Mouse (Mus musculus) activated CD4-positive, CD25-positive, alpha-beta regulatory T cell (primary cell): ENCODE data around the gene Hist1h2ap. TPM values are rescaled to one million over a fixed set of nuclear protein-coding genes. Genes with fewer than 3 reads are reported as not detected.

ENCODE experiments used
- polyA plus RNA-seq, 2 experiments: library from polyadenylated mRNA; unstranded; fragments of 100-300 nt; shearing (Covaris generic); gene quantifications; one replicate each; pipeline ENCODE4 v1.2.1; 2017

Gene Hist1h2ap
- 100 to 1,000 TPM; 513 to 599 TPM for polyA plus RNA-seq

GRCm38 (mm10) chr13:21833461-21833860 lies at the start of gene Hist1h2ap, which contains the start of gene Hist1h2br:
Gene Hist1h2ap (minus strand): TSS chr13:21833507.
Gene Hist1h2br (plus strand): TSS chr13:21833743.

GRCm38 (mm10) chr13:21831418-21832394 lies 1.6 kb downstream of the Hist1h2ap start, which contains the start of gene Hist1h4n:
Gene Hist1h4n (minus strand): TSS chr13:21832196.

GRCm38 (mm10) chr13:21811539-21811938 lies 21.8 kb downstream of the Hist1h2ap start, which contains the start of gene Hist1h4m:
Gene Hist1h4m (plus strand): TSS chr13:21811746.

GRCm38 (mm10) chr13:21810073-21810472 lies 23.2 kb downstream of the Hist1h2ap start, which contains the start of the genes Hist1h2bq and Hist1h2ao:
Gene Hist1h2bq (minus strand): TSS chr13:21810197.
Gene Hist1h2ao (plus strand): TSS chr13:21810465.

GRCm38 (mm10) chr13:21786899-21787629 lies 46.2 kb downstream of the Hist1h2ap start, which contains the start of the genes Hist1h2an and Hist1h2bp:
Gene Hist1h2an (minus strand): TSS chr13:21787218.
Gene Hist1h2bp (plus strand): TSS chr13:21787461.

GRCm38 (mm10) chr13:21783255-21783617 lies 50.1 kb downstream of the Hist1h2ap start, which contains the start of gene Hist1h3i:
Gene Hist1h3i (minus strand): TSS chr13:21783370.

Other genes with a start within 250 kb of the Hist1h2ap start
- not detected for gene Olfr1362, start 219.5 kb downstream of the Hist1h2ap start, polyA plus RNA-seq
- not detected for gene Olfr11, start 191.0 kb downstream of the Hist1h2ap start, polyA plus RNA-seq
- not detected for gene Olfr1361, start 170.1 kb downstream of the Hist1h2ap start, polyA plus RNA-seq
- under 1 TPM in 1 of 2 experiments, not detected in 1; 0.09 TPM for gene Olfr1360, start 156.1 kb downstream of the Hist1h2ap start, polyA plus RNA-seq
- gene Olfr1359, start 135.4 kb downstream of the Hist1h2ap start, polyA plus RNA-seq, result not detected
- gene Hist1h2bl, start 117.4 kb downstream of the Hist1h2ap start, polyA plus RNA-seq, result under 1 TPM; 0.64 to 0.91 TPM
- 10 to 100 TPM in 1 of 2 experiments, 1 to 10 TPM in 1; 8.5 to 16.3 TPM for gene Hist1h2ai, start 117.1 kb downstream of the Hist1h2ap start, polyA plus RNA-seq
- 1 to 10 TPM; 3.5 to 6.8 TPM for gene Hist1h3h, start 115.8 kb downstream of the Hist1h2ap start, polyA plus RNA-seq
- gene Hist1h2bm, start 111.5 kb downstream of the Hist1h2ap start, polyA plus RNA-seq, result 1 to 10 TPM; 1.4 to 2.6 TPM
- gene Hist1h4j, start 98.4 kb downstream of the Hist1h2ap start, polyA plus RNA-seq, result 1 to 10 TPM in 1 of 2 experiments, not detected in 1; 1.2 TPM
- 10 to 100 TPM; 14.4 to 26.1 TPM for gene Hist1h4k, start 83.0 kb downstream of the Hist1h2ap start, polyA plus RNA-seq
- 1 to 10 TPM; 5.2 to 7.9 TPM for gene Hist1h2ak, start 79.7 kb downstream of the Hist1h2ap start, polyA plus RNA-seq
- gene Hist1h2bn, start 79.4 kb downstream of the Hist1h2ap start, polyA plus RNA-seq, result 1 to 10 TPM in 1 of 2 experiments, not detected in 1; 3.5 TPM
- gene Hist1h1b, start 52.9 kb downstream of the Hist1h2ap start, polyA plus RNA-seq, result 10 to 100 TPM; 12.2 to 12.7 TPM
- 1 to 10 TPM; 1.3 to 2.5 TPM for gene Hist1h3i, start 50.1 kb downstream of the Hist1h2ap start, polyA plus RNA-seq
- gene Hist1h2an, start 46.3 kb downstream of the Hist1h2ap start, polyA plus RNA-seq, result 10 to 100 TPM in 1 of 2 experiments, 1 to 10 TPM in 1; 1.0 to 13.1 TPM
- gene Hist1h2bp, start 46.0 kb downstream of the Hist1h2ap start, polyA plus RNA-seq, result 1 to 10 TPM in 1 of 2 experiments, not detected in 1; 1.5 TPM
- 10 to 100 TPM; 10.3 to 13.9 TPM for gene Hist1h2bq, start 23.3 kb downstream of the Hist1h2ap start, polyA plus RNA-seq
- gene Hist1h2ao, start 23.0 kb downstream of the Hist1h2ap start, polyA plus RNA-seq, result not detected
- 10 to 100 TPM; 27.8 to 33.8 TPM for gene Hist1h4m, start 21.8 kb downstream of the Hist1h2ap start, polyA plus RNA-seq
- 10 to 100 TPM in 1 of 2 experiments, 1 to 10 TPM in 1; 6.0 to 10.8 TPM for gene Hist1h4n, start 1.3 kb downstream of the Hist1h2ap start, polyA plus RNA-seq
- gene Hist1h2br, start 236 bp upstream of the Hist1h2ap start, polyA plus RNA-seq, result 10 to 100 TPM; 10.1 to 13.9 TPM
- gene Zfp184, start 111.6 kb upstream of the Hist1h2ap start, polyA plus RNA-seq, result under 1 TPM in 1 of 2 experiments, not detected in 1; 0.09 TPM
- not detected for gene Pom121l2, start 147.7 kb upstream of the Hist1h2ap start, polyA plus RNA-seq
- gene Prss16, start 176.2 kb upstream of the Hist1h2ap start, polyA plus RNA-seq, result under 1 TPM; 0.28 to 0.85 TPM
- not detected for gene Hist1h2ah, start 202.1 kb upstream of the Hist1h2ap start, polyA plus RNA-seq
- gene Hist1h2bk, start 202.4 kb upstream of the Hist1h2ap start, polyA plus RNA-seq, result 1 to 10 TPM in 1 of 2 experiments, under 1 TPM in 1; 0.45 to 2.6 TPM
- 10 to 100 TPM; 12.3 to 15.6 TPM for gene Hist1h4i, start 207.9 kb upstream of the Hist1h2ap start, polyA plus RNA-seq
- 10 to 100 TPM; 12.1 to 24.2 TPM for gene Hist1h2ag, start 209.4 kb upstream of the Hist1h2ap start, polyA plus RNA-seq
- gene Hist1h2bj, start 209.7 kb upstream of the Hist1h2ap start, polyA plus RNA-seq, result 10 to 100 TPM in 1 of 2 experiments, 1 to 10 TPM in 1; 4.8 to 10.1 TPM